Mouse (Mus musculus): ENCODE data around the gene Tjp1.

- TF ChIP-seq CTCF (conservative IDR thresholded peaks at IDR 0.05; ENCODE audit: low read length), result no peak
- TF ChIP-seq NANOG (IDR thresholded peaks at IDR 0.05; ENCODE audit: borderline replicate concordance, low read length), result no peak
- TF ChIP-seq POU5F1 (IDR thresholded peaks at IDR 0.05; ENCODE audit: borderline replicate concordance, low read length), result no peak
These were observed 64.1 kb downstream of the Tjp1 start for GRCm38 (mm10) chr7:65463438-65463837.
